Mouse (Mus musculus): Measurements from ENCODE around the gene Tchhl1.

The Tchhl1 gene

GRCm38 (mm10) chr3:93504536-93505189, 36.1 kb downstream of the Tchhl1 start:
- DNase-seq (ENCODE audit: low read depth, low spot score), result no peak

- no peak for DNase-seq (ENCODE audit: low read depth, low spot score)
Observed at GRCm38 (mm10) chr3:93505960-93506863, 37.7 kb downstream of the Tchhl1 start.

- no peak for DNase-seq (ENCODE audit: low read depth, low spot score)
Observed at GRCm38 (mm10) chr3:93506881-93507325, 38.3 kb downstream of the Tchhl1 start.

- no peak for DNase-seq (ENCODE audit: low read depth, low spot score)
Observed at GRCm38 (mm10) chr3:93509301-93509700, 40.7 kb downstream of the Tchhl1 start.

GRCm38 (mm10) chr3:93511036-93511435, 42.5 kb downstream of the Tchhl1 start:
- DNase-seq (ENCODE audit: low read depth, low spot score), result no peak

- DNase-seq (ENCODE audit: low read depth, low spot score), result no peak
Observed at GRCm38 (mm10) chr3:93511801-93512200, 43.2 kb downstream of the Tchhl1 start.

GRCm38 (mm10) chr3:93512386-93513101, 44.0 kb downstream of the Tchhl1 start:
- DNase-seq (ENCODE audit: low read depth, low spot score), result no peak

GRCm38 (mm10) chr3:93514628-93515027, 46.1 kb downstream of the Tchhl1 start:
- no peak for DNase-seq (ENCODE audit: low read depth, low spot score)

GRCm38 (mm10) chr3:93517343-93517742, 48.8 kb downstream of the Tchhl1 start:
- DNase-seq (ENCODE audit: low read depth, low spot score), result no peak

- no peak for DNase-seq (ENCODE audit: low read depth, low spot score)
Observed at GRCm38 (mm10) chr3:93519856-93520329, 51.3 kb downstream of the Tchhl1 start.

- peak; percentile 59 for DNase-seq (ENCODE audit: low read depth, low spot score)
Observed at GRCm38 (mm10) chr3:93520330-93521193, 52.0 kb downstream of the Tchhl1 start, which contains the start of gene S100a11. Gene S100a11, plus strand, starts transcription at chr3:93520488.

Measured in forelimb bud, embryonic 11.5 days (tissue).